Mouse (Mus musculus): ENCODE data around the gene Grin1. TPM values are rescaled to one million over a fixed set of nuclear protein-coding genes. Genes with fewer than 3 reads are reported as not detected.

The Grin1 gene
- polyA plus RNA-seq, 1 experiment from 2014 or later, result 21.5 TPM

DNA sequence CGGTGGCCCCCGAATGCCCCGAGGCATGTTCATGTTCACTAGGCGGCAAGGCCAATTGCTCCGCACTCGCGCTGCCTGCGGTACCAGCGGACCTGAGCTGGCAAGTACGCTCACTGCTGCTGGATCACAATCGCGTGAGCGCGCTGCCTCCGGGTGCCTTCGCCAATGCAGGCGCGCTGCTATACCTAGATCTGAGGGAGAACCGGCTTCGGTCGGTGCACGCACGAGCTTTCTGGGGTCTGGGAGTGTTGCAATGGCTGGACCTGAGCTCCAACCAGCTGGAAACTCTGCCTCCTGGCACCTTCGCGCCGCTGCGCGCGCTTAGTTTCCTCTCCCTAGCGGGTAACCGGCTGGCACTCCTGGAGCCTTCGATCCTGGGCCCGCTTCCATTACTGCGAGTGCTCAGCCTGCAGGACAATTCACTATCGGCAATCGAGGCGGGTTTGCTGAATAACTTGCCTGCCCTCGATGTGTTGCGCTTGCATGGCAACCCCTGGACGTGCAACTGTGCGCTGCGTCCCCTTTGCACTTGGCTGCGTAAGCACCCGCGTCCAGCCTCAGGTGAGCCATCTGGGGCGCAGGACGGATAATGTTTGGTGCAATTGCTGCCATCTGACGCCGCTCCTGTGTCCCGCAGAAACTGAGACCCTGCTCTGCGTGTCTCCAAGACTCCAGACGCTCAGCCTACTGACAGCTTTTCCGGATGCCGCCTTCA is 28.7 kb downstream of the Grin1 start:
- Histone ChIP-seq H3K4me3 (peak overlapping the region; percentile 34), H3K4me1 (peaks cover 34% of the 10 kb centered on the region), H3K9me3 (no peaks in the 10 kb centered on the region), H3K4me2 (replicated peaks) (peak overlapping the region; percentile 58), H3K36me3 (peaks cover 9% of the 10 kb centered on the region), H3K27ac (replicated peaks) (no peak overlapping the region), H3K27me3 (peaks cover 64% of the 10 kb centered on the region), H3K9ac (replicated peaks) (peak overlapping the region; percentile 19; the same call in 1 of the 2 replicates)
- WGBS, result 2% methylated on average over 54 of the region's 54 CpGs
- ATAC-seq (replicated peaks), result peak; percentile 30

DNA sequence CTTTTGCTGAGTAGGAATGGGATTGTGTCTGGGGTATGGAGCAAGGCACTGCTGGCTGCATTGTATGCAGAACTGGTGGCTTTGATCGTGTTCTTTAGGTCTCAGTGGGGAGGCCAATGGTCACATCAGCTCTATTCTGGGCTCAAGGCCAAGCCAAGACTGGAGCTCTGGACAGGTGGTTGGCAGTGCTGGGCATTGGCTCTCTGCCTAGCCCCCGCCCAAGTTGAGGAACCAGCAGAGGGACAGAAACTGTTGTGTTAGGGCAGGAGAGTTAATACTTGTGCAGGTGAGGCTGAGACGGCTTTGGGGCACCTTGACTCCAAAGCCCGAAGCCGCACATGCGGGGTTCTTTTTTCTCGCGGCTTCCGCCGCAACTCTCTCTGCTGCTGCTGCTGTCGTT is 29.3 kb downstream of the Grin1 start, which contains the start of gene Lrrc26:
Gene Lrrc26 (plus strand): TSS at position 265 of the 400 bp plus-strand sequence.
- WGBS, result 5% methylated on average over 11 of the region's 11 CpGs
- peaks cover 15% of the 10 kb centered on the region for H3K36me3 ChIP-seq
- H3K4me3 ChIP-seq, result peak within 1 kb of the TSS; percentile 34
- no peak for ATAC-seq (replicated peaks)
- peaks cover 34% of the 10 kb centered on the region for H3K4me1 ChIP-seq
- H3K27me3 ChIP-seq, result peaks cover 64% of the 10 kb centered on the region
- peak within 1 kb of the TSS; percentile 19; the same call in 1 of the 2 replicates for H3K9ac ChIP-seq (replicated peaks)
- peak within 1 kb of the TSS; percentile 58 for H3K4me2 ChIP-seq (replicated peaks)
- no peaks in the 10 kb centered on the region for H3K9me3 ChIP-seq
- no peak within 1 kb of the TSS for H3K27ac ChIP-seq (replicated peaks)

DNA sequence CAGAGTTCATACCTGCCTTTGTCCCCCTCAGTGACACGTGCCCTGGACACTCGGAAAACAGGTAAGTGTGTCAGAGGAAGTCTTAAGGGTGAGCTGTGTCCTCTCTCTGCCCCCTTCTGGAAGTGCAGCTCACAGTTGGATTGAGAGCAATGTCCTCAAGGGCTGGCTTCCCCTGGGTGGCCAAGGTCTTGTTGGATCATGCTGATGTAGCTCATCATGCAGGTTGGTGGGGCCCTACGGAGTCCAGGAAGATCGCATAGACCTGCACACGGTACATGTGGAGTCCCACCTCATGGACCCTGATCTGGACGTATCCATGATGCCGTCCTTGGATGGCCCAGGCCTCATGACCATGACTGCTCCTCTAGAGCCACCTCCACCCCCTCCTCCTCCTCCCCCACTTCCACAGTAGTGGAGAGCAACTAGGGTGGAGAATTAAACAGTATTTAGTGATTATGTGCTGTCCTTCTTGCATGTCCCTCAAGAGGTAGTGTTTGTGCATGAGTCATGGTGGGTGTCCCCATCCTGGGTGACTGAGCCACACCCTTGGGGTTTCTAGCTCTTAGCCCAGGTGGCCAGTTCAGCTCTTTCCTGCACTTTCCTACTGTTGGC is 30.1 kb downstream of the Grin1 start:
- WGBS, result 80% methylated on average over 7 of the region's 7 CpGs
- Histone ChIP-seq H3K9me3 (no peaks in the 10 kb centered on the region), H3K4me1 (peaks cover 34% of the 10 kb centered on the region), H3K36me3 (peaks cover 23% of the 10 kb centered on the region), H3K27ac (replicated peaks) (no peak overlapping the region), H3K27me3 (peaks cover 59% of the 10 kb centered on the region), H3K4me3 (no peak overlapping the region), H3K4me2 (replicated peaks) (no peak overlapping the region), H3K9ac (replicated peaks) (no peak overlapping the region)
- ATAC-seq (replicated peaks), result no peak

DNA sequence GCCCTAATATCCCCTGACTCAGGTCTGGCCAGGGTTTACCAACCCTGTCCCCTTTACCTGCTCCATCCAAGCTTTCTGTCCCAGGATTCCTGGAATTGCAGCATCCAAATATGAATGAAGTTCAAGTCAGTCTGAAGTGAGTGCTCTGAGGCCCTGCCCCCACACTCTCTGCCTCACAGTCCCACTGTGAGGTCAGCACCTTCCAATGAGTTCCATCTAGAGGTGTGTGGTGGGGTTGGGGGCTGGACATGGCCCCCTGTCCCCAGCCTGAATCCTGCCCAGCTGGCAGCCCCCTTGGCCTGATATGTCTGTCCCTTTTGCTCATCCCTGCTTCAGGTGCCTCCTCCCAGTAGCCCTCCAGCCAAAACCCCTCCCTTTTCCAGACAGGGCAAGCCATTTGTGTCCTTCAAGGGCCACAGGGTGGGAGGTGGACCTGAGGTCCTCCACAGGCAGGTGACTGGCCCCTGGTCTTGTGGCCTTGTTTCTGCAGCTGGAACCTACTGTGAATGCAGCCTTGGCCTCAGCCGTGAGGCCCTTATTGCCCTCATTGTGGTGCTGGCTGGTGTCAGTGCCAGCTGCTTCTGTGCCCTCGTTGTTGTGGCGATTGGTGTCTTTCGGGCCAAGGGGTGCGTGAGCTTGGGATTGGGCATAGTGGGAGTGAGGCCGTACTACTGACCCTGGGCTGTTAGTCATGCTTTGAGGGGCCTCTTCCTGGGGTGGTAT is 30.9 kb downstream of the Grin1 start, which contains the start of gene Tmem210:
Gene Tmem210 (plus strand): TSS at position 219 of the 723 bp plus-strand sequence.
- no peak within 1 kb of the TSS for H3K9ac ChIP-seq (replicated peaks)
- peaks cover 34% of the 10 kb centered on the region for H3K4me1 ChIP-seq
- no peak within 1 kb of the TSS for H3K27ac ChIP-seq (replicated peaks)
- ATAC-seq (replicated peaks), result no peak
- no peak within 1 kb of the TSS for H3K4me2 ChIP-seq (replicated peaks)
- peaks cover 52% of the 10 kb centered on the region for H3K27me3 ChIP-seq
- 82% methylated on average over 6 of the region's 6 CpGs for WGBS
- no peak within 1 kb of the TSS for H3K4me3 ChIP-seq
- peaks cover 30% of the 10 kb centered on the region for H3K36me3 ChIP-seq
- H3K9me3 ChIP-seq, result no peaks in the 10 kb centered on the region

DNA sequence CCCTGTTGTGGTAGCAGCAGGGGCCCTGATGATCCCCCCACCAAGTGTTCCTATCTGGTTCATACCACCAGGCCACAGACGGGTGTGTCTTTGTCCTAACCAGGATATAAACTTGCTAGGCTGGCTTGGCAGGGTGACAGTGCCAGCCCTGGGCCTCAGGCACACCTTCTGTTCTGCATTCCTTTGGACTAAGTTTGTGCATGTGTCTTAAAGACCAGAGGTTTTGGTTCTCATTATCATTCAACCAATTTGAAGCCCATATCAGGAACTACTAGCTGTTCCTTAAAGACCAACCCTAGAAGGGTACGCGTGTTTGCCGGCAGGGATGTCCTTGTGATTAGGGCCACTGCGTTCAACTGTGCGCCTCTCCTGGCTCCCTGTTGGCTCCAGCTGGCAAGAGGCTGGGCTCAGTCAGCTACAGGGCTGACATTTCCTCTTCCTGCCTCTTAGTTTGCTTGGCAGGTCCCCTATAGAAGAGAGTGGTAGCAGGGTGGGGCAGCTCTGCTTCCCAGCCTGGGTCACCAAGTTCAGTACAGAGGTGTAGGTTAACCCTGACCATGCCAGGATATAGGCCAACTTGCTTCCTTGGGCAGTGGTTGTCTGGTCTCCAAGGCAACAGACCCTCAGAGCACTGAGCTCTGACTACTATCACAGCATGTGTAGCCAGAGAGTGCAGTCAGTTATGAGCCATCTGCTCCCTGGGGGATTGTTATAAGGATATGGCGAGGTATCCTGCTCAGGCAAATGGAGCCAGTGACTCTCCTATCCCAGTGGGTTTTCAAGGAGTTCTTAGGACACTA is 31.9 kb downstream of the Grin1 start:
- no peak overlapping the region for H3K4me3 ChIP-seq
- H3K27ac ChIP-seq (replicated peaks), result no peak overlapping the region
- no peak overlapping the region for H3K9ac ChIP-seq (replicated peaks)
- no peak for ATAC-seq (replicated peaks)
- no peaks in the 10 kb centered on the region for H3K9me3 ChIP-seq
- no peak overlapping the region for H3K4me2 ChIP-seq (replicated peaks)
- peaks cover 26% of the 10 kb centered on the region for H3K4me1 ChIP-seq
- H3K27me3 ChIP-seq, result peaks cover 41% of the 10 kb centered on the region
- WGBS, result 59% methylated on average over 7 of the region's 7 CpGs
- H3K36me3 ChIP-seq, result peaks cover 40% of the 10 kb centered on the region

DNA sequence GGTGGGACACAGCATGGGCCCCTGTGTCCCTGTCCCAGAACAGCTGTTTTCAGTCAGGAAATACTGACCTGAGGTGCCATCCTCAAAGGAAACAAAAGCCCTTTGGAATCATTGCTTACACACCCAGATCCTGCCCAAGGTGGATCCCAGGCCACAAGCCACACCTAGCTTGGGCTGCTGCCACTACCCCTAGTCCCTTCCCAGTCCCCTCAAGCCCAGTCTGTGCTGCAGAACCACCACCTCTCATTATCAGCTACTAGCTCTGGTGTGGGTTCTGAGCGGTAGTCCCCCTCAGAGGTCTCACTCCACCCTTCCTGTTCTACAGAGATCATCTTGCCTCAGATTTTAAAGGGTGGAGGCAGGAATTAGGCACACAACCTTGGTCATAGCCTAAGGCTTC is 32.7 kb downstream of the Grin1 start:
- Histone ChIP-seq H3K4me3 (no peak overlapping the region), H3K27ac (replicated peaks) (no peak overlapping the region), H3K27me3 (peaks cover 34% of the 10 kb centered on the region), H3K9ac (replicated peaks) (no peak overlapping the region), H3K4me2 (replicated peaks) (no peak overlapping the region), H3K9me3 (no peaks in the 10 kb centered on the region), H3K4me1 (peaks cover 21% of the 10 kb centered on the region), H3K36me3 (peaks cover 44% of the 10 kb centered on the region)
- 93% methylated on average over 1 of the region's 1 CpGs for WGBS
- no peak for ATAC-seq (replicated peaks)

DNA sequence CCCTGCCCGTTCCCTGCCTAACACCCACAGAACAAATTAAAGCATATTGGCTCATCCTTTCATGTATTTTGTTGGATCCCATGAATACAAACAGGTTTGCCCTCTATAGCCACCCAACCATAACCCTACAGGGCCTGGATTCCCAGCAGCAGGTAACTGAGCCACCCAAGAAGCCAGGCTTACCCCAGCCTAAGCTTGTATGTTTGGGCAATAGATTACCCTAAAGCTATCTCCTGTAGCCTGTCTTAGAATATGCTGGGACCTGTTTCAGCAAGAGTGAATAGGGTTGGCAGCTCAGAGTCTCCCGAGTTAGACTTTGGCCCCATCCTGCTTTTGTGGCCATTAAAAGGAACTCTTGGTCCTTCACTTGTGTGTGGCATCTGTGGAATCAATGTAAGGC is 33.4 kb downstream of the Grin1 start:
- H3K9ac ChIP-seq (replicated peaks), result no peak overlapping the region
- no peak for ATAC-seq (replicated peaks)
- no peaks in the 10 kb centered on the region for H3K9me3 ChIP-seq
- H3K27ac ChIP-seq (replicated peaks), result no peak overlapping the region
- peaks cover 26% of the 10 kb centered on the region for H3K27me3 ChIP-seq
- peaks cover 13% of the 10 kb centered on the region for H3K4me1 ChIP-seq
- H3K4me2 ChIP-seq (replicated peaks), result no peak overlapping the region
- WGBS, result 94% methylated on average over 2 of the region's 2 CpGs
- H3K4me3 ChIP-seq, result no peak overlapping the region
- peaks cover 52% of the 10 kb centered on the region for H3K36me3 ChIP-seq

DNA sequence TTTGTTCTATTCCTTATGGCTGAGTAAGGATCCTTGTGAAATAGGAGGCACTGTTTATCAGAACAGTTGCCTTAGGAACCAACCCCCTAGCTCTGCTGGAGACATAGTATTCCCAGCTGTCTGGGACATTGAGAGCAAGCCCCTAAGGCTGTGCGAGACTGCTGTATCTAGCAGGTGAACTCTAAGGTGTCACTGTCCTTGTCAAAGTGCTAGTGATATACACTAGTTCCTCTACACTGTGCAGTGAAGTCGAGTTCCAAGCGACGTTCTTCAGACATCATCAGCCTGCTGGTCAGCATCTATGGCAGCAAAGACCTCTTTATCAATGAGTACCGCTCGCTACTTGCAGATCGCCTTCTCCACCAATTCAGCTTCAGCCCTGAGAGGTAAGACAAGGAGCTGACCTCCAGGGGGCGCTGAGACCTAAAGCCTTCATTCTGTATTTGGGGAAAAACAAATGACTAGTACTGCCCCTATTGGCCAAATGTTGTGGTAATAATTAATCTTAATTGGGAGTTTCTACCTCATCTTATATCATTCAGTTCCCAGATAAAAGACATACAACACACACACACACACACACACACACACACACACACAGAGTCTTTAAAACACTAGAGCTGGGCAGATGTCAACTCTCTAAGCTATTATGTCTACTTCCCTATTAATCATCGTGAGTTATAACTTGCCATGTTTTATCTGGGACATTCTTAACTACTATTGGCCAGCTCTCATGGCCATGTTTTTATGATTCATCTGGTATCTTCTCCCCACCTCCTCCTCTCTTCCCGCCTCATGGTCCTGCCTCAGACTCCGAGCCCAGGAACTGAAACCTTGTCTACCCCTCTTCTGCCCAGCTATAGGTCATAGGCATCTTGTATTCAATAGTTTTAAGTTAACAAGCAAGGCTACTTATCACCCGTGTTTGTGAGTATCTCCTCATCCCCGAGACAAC is 39.8 kb downstream of the Grin1 start:
- WGBS, result 62% methylated on average over 13 of the region's 13 CpGs
- Histone ChIP-seq H3K27me3 (no peaks in the 10 kb centered on the region), H3K36me3 (peaks cover 96% of the 10 kb centered on the region), H3K4me2 (replicated peaks) (no peak overlapping the region), H3K27ac (replicated peaks) (no peak overlapping the region), H3K4me1 (peaks cover 1% of the 10 kb centered on the region), H3K9me3 (no peaks in the 10 kb centered on the region), H3K9ac (replicated peaks) (no peak overlapping the region), H3K4me3 (no peak overlapping the region)
- peak; percentile 57; the same call in 1 of the 2 replicates for ATAC-seq (replicated peaks)

DNA sequence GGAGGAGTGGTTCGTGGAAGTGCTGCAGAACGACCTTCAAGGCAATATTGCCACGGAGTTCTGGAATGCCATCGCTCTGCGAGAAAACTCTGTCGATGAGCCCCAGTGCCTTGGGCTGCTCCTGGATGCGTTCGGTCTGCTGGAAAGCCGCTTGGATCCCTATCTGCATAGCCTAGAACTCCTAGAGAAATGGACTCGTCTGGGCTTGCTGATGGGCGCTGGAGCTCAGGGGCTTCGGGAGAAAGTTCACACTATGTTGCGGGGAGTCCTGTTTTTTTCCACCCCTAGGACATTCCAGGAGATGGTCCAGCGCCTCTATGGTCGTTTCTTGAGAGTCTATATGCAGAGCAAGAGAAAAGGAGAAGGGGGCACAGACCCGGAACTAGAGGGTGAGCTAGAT is 46.0 kb downstream of the Grin1 start:
- peaks cover 32% of the 10 kb centered on the region for H3K4me1 ChIP-seq
- WGBS, result 40% methylated on average over 16 of the region's 16 CpGs
- H3K27ac ChIP-seq (replicated peaks), result 0 out of 2 replicates have a peak overlapping the region, but pooled peaks have one; percentile 4
- peaks cover 64% of the 10 kb centered on the region for H3K36me3 ChIP-seq
- no peaks in the 10 kb centered on the region for H3K27me3 ChIP-seq
- peak overlapping the region; percentile 74 for H3K4me3 ChIP-seq
- peak overlapping the region; percentile 68 for H3K9ac ChIP-seq (replicated peaks)
- ATAC-seq (replicated peaks), result 0 out of 2 replicates have a peak, but pooled peaks have one; percentile 1
- H3K4me2 ChIP-seq (replicated peaks), result peak overlapping the region; percentile 93
- H3K9me3 ChIP-seq, result no peaks in the 10 kb centered on the region

DNA sequence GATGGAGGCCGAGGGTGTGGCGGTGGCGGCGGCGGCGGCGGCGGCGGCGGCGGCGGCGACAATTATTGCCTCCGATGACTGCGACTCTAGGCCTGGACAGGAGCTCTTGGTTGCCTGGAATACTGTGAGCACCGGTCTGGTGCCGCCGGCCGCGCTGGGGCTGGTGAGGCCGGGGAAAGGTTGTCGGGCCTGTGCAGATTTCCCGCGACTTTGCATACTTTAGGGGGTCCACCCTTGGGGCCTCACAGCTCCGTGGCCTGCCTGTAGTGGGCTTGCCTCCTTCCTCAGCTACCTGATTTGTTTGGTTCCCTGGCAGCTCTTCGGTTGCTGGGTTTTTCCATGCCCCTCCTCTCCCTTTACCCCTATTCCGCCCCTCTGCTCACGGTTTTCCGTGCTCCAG is 46.5 kb downstream of the Grin1 start:
- Histone ChIP-seq H3K27ac (replicated peaks) (peak overlapping the region; percentile 66), H3K4me2 (replicated peaks) (peak overlapping the region; percentile 93), H3K4me3 (peak overlapping the region; percentile 74), H3K36me3 (peaks cover 60% of the 10 kb centered on the region), H3K9ac (replicated peaks) (peak overlapping the region; percentile 68), H3K9me3 (no peaks in the 10 kb centered on the region), H3K27me3 (no peaks in the 10 kb centered on the region), H3K4me1 (peaks cover 37% of the 10 kb centered on the region)
- under 1% methylated on average over 29 of the region's 29 CpGs for WGBS
- peak; percentile 75 for ATAC-seq (replicated peaks)

Data from forebrain, embryonic 15.5 days (tissue).